Mouse (Mus musculus) forebrain, embryonic 14.5 days (tissue): Measurements from ENCODE around the gene Iqschfp. TPM values are rescaled to one million over a fixed set of nuclear protein-coding genes. Genes with fewer than 3 reads are reported as not detected.

Experiments
- ATAC-seq: fragments of 200-750 bp; cut with Nextera tagmentation; 2 replicates; pipeline ENCODE4 v1.8.0; 2017; ENCODE audit warnings: mild to moderate bottlenecking, moderate library complexity
- DNase-seq: peaks from one replicate; pipeline ENCODE4 v3.0.0-alpha.2; 2015; ENCODE audit warnings: low spot score
- H3K27ac ChIP-seq: fragments of 300-500 bp; sonication (generic); 2 replicates; pipeline ENCODE4 v1.5.1; 2014; ENCODE audit warnings: low read depth, mild to moderate bottlenecking, control low read depth, low read length, moderate library complexity
- H3K27me3 ChIP-seq: fragments of 300-500 bp; sonication (generic); replicated peaks from 2 replicates; pipeline ENCODE4 v1.6.1; 2014; ENCODE audit warnings: low read length, control low read depth, mixed read lengths; ENCODE audit not compliant: control insufficient read depth, insufficient read depth
- H3K36me3 ChIP-seq: fragments of 300-500 bp; sonication (generic); 2 replicates; pipeline ENCODE4 v1.6.1; 2014; ENCODE audit warnings: low read length, control low read depth; ENCODE audit not compliant: control insufficient read depth, insufficient read depth
- H3K4me1 ChIP-seq: fragments of 300-500 bp; sonication (generic); 2 replicates; pipeline ENCODE4 v1.6.1; 2014; ENCODE audit warnings: antibody characterized with exemption, low read length, control low read depth; ENCODE audit not compliant: control insufficient read depth, insufficient read depth
- H3K4me2 ChIP-seq: fragments of 300-500 bp; sonication (generic); 2 replicates; pipeline ENCODE4 v1.6.1; 2014; ENCODE audit warnings: mild to moderate bottlenecking, control low read depth, low read length
- H3K4me3 ChIP-seq: fragments of 300-500 bp; sonication (generic); 2 replicates; pipeline ENCODE4 v1.5.1; 2014; ENCODE audit warnings: low read depth, low read length, control low read depth
- H3K9ac ChIP-seq: fragments of 300-500 bp; sonication (generic); 2 replicates; pipeline ENCODE4 v1.6.1; 2014; ENCODE audit warnings: mild to moderate bottlenecking, low read length, control low read depth, moderate library complexity
- H3K9me3 ChIP-seq: fragments of 300-500 bp; sonication (generic); replicated peaks from 2 replicates; pipeline ENCODE4 v1.6.1; 2016; ENCODE audit warnings: low read length, control low read depth, mixed read lengths; ENCODE audit not compliant: control insufficient read depth
- WGBS: fragments of 180-500 bp; shearing (Covaris S2); extraction: QIAGEN DNeasy Blood & Tissue Kit; methylation state at CpG from one replicate; pipeline ENCODE4 v1.1.7; 2014; 5-methylcytosine and 5-hydroxymethylcytosine counted together
- polyA plus RNA-seq: library from polyadenylated mRNA; unstranded; fragments of >200 nt; fragmentation: Nextera tagmentation; extraction: Ambion mirVana; gene quantifications from 2 replicates; pipeline ENCODE4 v1.2.1, GENCODE M21; 2014

Gene Iqschfp
- polyA plus RNA-seq, 1 experiment from 2014 or later = 2.8 TPM

DNA sequence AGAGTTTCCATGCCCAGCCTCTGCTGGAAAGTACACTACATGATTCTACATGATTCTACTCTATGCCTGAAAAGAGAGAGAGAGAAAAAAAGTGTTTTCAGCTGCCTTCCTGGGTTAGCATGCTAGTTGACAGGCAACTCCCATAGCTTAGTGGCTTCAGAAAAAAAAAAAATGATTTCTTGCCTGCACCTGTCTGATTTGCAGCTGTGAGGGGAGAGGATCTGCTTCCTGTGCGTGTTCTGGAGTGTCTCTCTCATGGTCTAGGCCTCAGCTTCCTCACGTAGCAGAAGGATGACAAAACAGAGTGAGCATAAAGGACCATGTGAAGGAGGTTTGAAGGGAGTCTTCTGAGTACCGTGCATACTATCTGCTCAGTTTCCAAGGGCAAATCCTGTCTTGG, 39.9 kb downstream of the Iqschfp start:
- no peak for DNase-seq
- Histone ChIP-seq H3K27ac (no peak overlapping the region), H3K9me3 (no peaks in the 10 kb centered on the region), H3K27me3 (no peaks in the 10 kb centered on the region), H3K4me2 (no peak overlapping the region), H3K36me3 (no peaks in the 10 kb centered on the region), H3K9ac (no peak overlapping the region), H3K4me1 (no peaks in the 10 kb centered on the region; the same call in 1 of the 2 replicates), H3K4me3 (no peak overlapping the region)
- 85% methylated on average over 3 of the region's 3 CpGs for WGBS
- no peak for ATAC-seq

DNA sequence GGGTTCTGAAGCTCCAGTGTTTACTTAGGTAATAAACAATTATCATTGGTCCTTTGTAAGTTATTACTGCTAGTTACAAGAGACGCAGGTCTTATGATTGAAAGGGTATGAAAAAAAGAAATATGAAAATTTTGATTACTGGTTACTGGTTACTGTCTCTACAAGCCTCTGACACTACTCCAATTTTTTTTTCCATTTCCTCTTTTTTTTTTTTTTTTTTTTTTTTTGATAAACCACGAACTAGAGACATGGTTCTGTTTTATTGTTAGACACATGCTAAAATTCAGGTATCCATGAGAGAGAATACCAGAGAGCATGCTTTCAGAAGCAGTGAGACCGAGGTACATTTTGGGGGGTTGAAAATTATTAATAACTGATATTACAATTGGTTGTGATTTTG, 43.8 kb downstream of the Iqschfp start:
- H3K36me3 ChIP-seq = no peaks in the 10 kb centered on the region
- H3K27me3 ChIP-seq = no peaks in the 10 kb centered on the region
- H3K4me1 ChIP-seq = no peaks in the 10 kb centered on the region; the same call in 1 of the 2 replicates
- 88% methylated on average over 3 of the region's 3 CpGs for WGBS
- H3K9ac ChIP-seq = no peak overlapping the region
- H3K9me3 ChIP-seq = no peaks in the 10 kb centered on the region
- no peak overlapping the region for H3K4me3 ChIP-seq
- H3K4me2 ChIP-seq = no peak overlapping the region
- ATAC-seq (no peak), DNase-seq (no peak)
- no peak overlapping the region for H3K27ac ChIP-seq

DNA sequence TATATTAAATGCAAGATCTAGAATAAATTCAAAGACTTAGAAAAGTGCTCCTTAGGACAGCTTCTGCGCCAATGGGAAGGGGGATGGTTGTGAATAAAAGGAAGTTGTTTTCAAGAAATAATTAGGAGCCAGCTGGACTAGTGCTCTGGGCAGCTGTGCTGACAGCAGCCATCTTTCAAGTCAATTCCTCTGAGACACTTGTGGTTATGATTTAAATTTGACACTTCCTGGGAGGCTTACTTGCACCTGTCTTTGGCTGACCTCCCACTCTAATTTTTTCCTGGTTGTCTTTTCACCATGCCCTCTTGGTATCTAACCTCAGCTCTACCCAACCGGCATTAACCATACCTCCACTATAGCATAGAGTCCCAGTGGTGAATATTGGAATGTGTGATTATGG, 55.0 kb downstream of the Iqschfp start:
- no peak overlapping the region for H3K9ac ChIP-seq
- WGBS = 80% methylated on average over 2 of the region's 2 CpGs
- H3K4me2 ChIP-seq = no peak overlapping the region
- H3K27me3 ChIP-seq = no peaks in the 10 kb centered on the region
- no peaks in the 10 kb centered on the region for H3K9me3 ChIP-seq
- H3K36me3 ChIP-seq = no peaks in the 10 kb centered on the region
- no peaks in the 10 kb centered on the region for H3K4me1 ChIP-seq
- no peak overlapping the region for H3K27ac ChIP-seq
- ATAC-seq = no peak
- DNase-seq = no peak
- no peak overlapping the region for H3K4me3 ChIP-seq

DNA sequence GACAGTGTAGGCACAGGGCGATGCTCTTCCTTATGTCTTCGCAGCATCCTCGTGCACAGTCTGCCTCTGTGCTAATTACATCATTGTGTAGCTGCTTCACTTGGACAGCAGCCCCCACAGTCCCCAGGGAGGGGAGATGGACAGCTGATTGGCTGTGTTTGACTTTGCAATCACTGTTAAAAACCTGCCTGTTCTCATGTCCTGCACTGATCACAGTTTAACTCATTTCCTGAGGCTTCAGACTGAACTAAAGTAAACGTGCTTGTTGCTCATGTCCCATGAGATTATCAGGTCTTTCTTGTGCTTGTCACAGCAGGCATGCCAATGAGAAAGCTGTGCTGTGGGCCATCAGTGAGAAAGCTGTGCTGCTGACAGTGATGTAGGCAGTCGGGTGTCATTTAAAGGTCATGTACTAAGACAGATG, 60.5 kb downstream of the Iqschfp start:
- peak; percentile 72; the same call in 1 of the 2 replicates for ATAC-seq
- Histone ChIP-seq H3K4me1 (peaks cover 9% of the 10 kb centered on the region; the same call in 1 of the 2 replicates), H3K4me2 (no peak overlapping the region), H3K4me3 (no peak overlapping the region), H3K27ac (no peak overlapping the region), H3K36me3 (no peaks in the 10 kb centered on the region), H3K27me3 (no peaks in the 10 kb centered on the region), H3K9me3 (no peaks in the 10 kb centered on the region), H3K9ac (no peak overlapping the region)
- DNase-seq = peak; percentile 40
- WGBS = 44% methylated on average over 5 of the region's 5 CpGs

DNA sequence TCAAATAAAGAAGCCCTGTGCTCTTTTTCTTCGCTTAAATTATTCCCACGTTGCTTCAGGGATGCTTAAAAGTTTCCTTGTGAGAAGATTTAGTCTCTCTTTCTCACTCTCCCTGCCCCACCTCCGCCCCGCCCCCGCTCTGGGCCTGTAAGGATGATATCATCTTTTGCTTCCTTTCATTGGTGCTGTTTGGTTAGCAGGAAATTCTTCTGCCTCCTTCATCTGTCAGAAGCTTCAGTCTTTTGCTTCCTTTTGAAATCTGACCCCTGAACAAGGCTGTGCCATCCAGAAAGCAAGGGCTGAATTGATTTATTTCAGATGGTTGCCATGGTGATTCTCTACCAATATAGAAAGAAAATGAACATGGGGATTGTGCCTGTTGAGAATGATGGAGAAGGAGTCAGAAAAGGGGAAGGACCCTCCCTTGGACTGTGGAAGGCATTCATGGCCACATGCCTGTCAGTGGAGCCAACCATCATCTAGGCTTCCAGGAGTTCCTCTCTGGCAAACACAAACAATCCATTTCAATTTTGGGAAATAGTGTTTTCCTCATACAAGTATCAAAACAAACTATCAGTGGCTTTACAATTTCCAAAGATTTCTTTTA, 62.5 kb downstream of the Iqschfp start:
- Histone ChIP-seq H3K9me3 (no peaks in the 10 kb centered on the region), H3K27me3 (no peaks in the 10 kb centered on the region), H3K27ac (no peak overlapping the region), H3K4me3 (no peak overlapping the region), H3K4me1 (peaks cover 9% of the 10 kb centered on the region; the same call in 1 of the 2 replicates), H3K9ac (no peak overlapping the region), H3K4me2 (no peak overlapping the region), H3K36me3 (no peaks in the 10 kb centered on the region)
- 13% methylated on average over 5 of the region's 5 CpGs for WGBS
- DNase-seq (peak; percentile 49), ATAC-seq (peak; percentile 71)

DNA sequence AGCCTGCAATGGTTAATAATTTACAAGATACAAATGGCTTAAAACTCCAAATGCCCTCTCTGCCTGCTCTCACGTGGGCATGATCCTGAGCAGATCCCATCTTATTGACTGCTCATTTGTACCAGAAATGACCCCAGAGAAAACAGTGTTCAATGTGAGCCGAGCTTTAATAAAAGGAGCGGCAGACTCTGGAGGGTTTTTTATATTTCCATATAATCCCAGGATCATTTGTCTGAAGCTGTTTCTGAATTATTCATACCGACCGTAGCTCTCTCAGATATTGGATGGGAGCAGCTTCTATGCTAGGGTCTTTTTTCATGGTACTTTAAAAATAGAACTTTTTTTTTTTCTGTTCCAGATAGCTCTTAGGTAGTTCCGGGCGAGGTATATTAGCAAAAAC, 67.6 kb downstream of the Iqschfp start:
- H3K27me3 ChIP-seq = no peaks in the 10 kb centered on the region
- H3K36me3 ChIP-seq = no peaks in the 10 kb centered on the region
- H3K4me1 ChIP-seq = peaks cover 3% of the 10 kb centered on the region; the same call in 1 of the 2 replicates
- peak; percentile 44 for DNase-seq
- WGBS = 19% methylated on average over 7 of the region's 7 CpGs
- no peak overlapping the region for H3K4me3 ChIP-seq
- no peaks in the 10 kb centered on the region for H3K9me3 ChIP-seq
- H3K9ac ChIP-seq = no peak overlapping the region
- no peak; the same call in 1 of the 2 replicates for ATAC-seq
- no peak overlapping the region for H3K27ac ChIP-seq
- no peak overlapping the region for H3K4me2 ChIP-seq

DNA sequence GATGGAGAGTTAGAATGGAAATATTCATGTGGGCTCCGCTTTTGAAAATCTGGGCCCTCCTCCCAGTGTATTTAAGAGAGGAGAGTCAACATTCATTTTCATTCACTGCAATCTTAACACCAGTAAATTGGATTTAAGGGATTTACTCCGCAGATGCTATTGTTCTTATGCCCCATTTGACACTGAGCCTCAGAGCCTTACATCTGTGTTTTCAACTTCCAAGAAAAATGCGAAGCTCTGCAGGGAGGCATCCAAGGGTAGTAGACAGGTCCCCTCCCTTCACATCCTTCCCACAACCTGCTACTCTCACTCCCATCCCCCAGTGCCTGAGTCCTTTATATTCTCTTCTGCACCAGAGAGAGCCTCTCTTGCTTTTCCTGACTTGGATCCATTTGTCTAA, 68.1 kb downstream of the Iqschfp start:
- Histone ChIP-seq H3K36me3 (no peaks in the 10 kb centered on the region), H3K27me3 (no peaks in the 10 kb centered on the region), H3K9me3 (no peaks in the 10 kb centered on the region), H3K4me2 (no peak overlapping the region), H3K27ac (no peak overlapping the region), H3K4me1 (0 out of 2 replicates have a peak, but pooled peaks cover 2% of the 10 kb centered on the region), H3K9ac (no peak overlapping the region), H3K4me3 (no peak overlapping the region)
- peak; percentile 45 for DNase-seq
- 2% methylated on average over 3 of the region's 3 CpGs for WGBS
- ATAC-seq = peak; percentile 57; the same call in 1 of the 2 replicates

DNA sequence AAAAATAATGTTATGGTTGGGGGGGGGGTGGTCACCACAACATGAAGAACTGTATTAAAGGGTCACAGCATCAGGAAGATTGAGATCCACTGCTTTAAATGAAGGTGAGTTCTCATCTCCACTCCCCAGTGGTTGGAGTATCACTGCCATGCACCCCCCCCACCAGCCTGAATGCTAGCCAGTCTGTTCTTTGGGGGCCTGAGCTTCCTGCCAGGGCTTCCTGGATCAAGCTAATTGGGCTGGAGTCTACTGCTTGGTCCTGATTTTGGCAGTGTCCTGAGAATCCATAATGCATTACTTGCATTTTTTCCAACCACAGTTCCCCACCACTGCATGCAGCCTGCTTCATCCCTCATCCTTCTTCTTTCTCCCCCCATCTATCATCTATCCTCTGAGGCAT, 68.7 kb downstream of the Iqschfp start:
- DNase-seq (no peak), ATAC-seq (no peak)
- Histone ChIP-seq H3K27me3 (no peaks in the 10 kb centered on the region), H3K9ac (no peak overlapping the region), H3K4me1 (0 out of 2 replicates have a peak, but pooled peaks cover 2% of the 10 kb centered on the region), H3K4me2 (no peak overlapping the region), H3K9me3 (no peaks in the 10 kb centered on the region), H3K4me3 (no peak overlapping the region), H3K36me3 (no peaks in the 10 kb centered on the region), H3K27ac (no peak overlapping the region)

DNA sequence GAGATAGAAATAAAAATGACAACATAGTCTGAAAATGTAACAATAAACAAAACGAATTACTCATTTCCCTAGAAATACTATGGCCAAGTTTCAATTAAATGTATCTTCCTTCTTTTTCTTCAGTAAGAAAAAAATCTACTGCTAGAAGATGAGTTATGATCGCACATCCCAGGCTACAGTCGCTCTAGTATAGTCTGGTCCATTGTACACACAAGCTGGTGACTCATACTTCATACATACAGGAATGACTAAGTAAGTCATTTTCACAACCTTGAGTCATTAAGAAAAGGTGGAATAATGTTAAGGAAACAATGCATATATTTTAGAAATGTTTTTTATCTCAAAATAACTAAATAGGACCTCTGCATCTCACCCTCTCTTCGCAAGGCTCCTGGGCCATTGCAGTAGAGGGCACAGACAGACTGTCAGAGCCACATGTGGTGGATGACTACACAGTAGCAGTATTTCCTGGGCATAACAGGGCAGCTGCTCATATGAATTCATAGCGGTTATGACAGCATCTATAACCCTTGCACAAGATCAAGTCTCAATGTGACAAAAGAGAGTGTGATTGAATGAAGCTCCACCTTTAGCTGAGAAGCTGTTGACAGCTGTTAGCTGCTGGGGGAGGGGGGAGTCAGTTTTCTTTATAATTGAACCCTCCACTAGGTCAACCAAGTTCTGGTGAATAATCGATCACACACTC, 70.1 kb downstream of the Iqschfp start:
- Histone ChIP-seq H3K4me1 (0 out of 2 replicates have a peak, but pooled peaks cover 2% of the 10 kb centered on the region), H3K9ac (no peak overlapping the region), H3K9me3 (no peaks in the 10 kb centered on the region), H3K36me3 (no peaks in the 10 kb centered on the region), H3K4me2 (no peak overlapping the region), H3K27me3 (no peaks in the 10 kb centered on the region), H3K27ac (no peak overlapping the region), H3K4me3 (no peak overlapping the region)
- DNase-seq (no peak), ATAC-seq (no peak)
- 95% methylated on average over 6 of the region's 6 CpGs for WGBS
